Mouse (Mus musculus): Measurements from ENCODE around the gene Cdh13. TPM values are rescaled to one million over a fixed set of nuclear protein-coding genes. Genes with fewer than 3 reads are reported as not detected.
A peak's percentile ranks its signal among the peaks of the same experiment; 100 is the strongest.

Cdh13 gene
- total RNA-seq, 4 experiments from 2014 or later: 81.0 to 97.1 (median 86.4) TPM

DNA sequence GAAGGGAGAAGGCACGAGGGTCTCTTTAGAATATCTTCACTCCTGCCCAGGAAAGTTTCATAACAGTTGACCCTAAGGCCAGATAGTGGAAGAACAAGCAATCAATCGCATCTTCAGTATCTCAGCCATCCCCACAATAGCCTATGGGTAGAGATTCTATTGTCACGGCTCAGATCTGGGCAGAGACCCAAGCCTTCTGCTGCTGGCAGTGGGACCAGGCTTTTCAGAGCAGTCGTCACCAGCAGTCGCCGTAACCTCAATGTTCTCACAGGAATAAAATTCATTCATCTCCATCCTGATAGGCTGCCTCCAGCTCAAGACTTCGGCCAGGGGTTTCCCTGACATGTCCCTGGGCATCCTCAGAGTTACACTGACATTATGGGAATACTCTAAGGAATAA, 751.6 kb downstream of the Cdh13 start:
- DNase-seq (ENCODE audit: low spot score in 2 of 2): peak; percentile 21 to 52

- no peak for DNase-seq (ENCODE audit: low spot score in 2 of 2)
Observed at GRCm38 (mm10) chr8:119037571-119037970, 754.0 kb downstream of the Cdh13 start.

- no peak for DNase-seq (ENCODE audit: low spot score in 2 of 2)
Observed at GRCm38 (mm10) chr8:119039358-119039757, 755.8 kb downstream of the Cdh13 start.

DNA sequence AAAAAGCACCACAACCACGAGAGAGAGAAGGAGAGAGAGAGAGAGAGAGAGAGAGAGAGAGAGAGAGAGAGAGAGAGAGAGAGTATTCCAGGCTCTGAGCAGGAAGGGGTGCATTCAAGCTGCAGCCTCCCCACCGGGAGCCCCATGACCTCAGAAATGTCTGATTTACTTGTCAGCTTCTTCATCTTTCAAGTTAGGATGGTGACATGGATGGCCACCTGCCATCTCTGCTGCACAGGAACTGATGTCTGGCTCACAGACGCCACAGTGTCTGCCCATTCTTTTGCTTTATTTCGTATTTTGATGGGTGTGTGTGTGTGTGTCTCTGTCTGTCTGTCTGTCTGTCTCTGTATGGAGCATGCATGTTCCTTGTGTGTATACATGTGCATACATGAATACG, 774.3 kb downstream of the Cdh13 start:
- DNase-seq (ENCODE audit: low spot score in 2 of 2): no peak

- no peak for DNase-seq (ENCODE audit: low spot score in 2 of 2)
Observed at GRCm38 (mm10) chr8:119061671-119062070, 778.1 kb downstream of the Cdh13 start.

DNA sequence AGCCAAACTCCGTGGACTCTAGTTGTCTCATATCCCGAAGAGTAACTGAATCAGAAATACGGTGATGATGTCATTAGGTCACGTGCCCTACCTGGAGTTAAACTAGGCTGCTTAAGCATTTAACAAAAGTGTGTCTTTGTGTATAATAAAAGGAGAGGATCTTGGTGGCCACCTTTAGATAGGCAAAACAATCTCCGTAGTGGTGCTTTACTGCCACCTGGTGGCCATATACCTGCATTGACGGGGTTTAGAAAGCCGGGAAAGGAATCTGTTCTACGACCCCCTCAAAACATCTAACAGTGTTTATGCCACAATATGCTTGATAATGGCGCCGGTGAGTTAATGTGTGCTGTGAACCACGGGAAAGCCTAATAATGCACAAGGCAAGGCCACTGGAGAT, 781.0 kb downstream of the Cdh13 start:
- DNase-seq (ENCODE audit: low spot score in 2 of 2): peak in 1 of 2 experiments; percentile 43

DNA sequence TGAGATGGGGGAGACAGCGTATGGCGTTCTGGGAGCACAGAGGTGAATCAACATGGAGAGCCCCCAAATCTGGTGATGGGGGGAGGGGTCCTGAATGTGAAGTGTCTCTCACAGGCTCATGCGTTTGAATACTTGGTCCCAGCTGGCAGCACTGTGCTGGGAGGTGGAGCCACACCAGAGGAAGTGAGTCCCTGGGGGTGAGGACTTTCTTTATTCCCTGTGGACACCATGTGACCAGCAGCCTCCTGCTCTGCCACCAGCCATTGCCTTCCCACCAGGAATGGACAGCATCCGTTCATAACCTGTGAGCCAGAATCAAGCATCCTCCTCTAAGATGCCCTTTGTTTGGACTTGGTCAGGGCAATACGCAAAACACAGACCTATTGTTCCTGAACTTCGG, 788.8 kb downstream of the Cdh13 start:
- DNase-seq (ENCODE audit: low spot score in 2 of 2): no peak

DNA sequence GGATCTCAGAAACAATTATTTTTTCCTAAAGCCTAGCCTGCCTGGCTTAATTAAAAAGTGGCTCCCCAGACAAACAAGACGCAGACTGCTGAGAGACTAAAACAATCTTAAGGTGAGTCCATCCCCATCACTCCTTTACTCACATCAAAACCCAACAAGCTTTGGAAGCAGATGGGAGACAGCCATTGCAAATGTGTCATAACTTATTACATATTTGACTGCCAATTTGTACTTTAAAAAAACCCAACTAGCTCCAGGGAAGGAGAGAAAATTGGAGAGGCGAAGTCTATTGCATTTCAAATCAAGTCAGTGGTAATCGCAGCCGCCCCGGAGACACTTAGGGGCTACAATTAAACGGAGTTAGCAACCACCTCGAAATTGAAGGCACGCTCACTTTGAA, 801.5 kb downstream of the Cdh13 start:
- DNase-seq (ENCODE audit: low spot score in 2 of 2): no peak

DNA sequence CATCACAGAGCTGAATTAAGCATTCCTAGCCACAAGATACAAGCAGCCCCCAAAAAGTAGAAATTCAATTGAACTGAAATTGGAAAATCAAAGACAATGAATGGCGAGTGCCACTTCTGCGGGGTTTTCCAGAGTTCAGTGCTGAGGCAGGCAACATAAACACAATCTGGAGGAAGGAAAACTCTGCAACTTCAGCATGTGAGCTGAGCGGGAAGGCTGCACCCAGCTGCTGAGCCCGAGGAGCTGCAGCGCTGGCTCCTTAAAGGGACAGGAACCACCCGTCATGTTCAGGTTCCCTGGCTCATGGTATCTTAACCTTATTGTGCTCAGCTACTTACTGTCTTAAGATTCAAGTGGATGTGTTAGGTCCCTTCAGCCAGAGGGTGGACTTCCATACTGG, 814.7 kb downstream of the Cdh13 start:
- DNase-seq (ENCODE audit: low spot score in 2 of 2): no peak

GRCm38 (mm10) chr8:119102871-119103270, 819.3 kb downstream of the Cdh13 start:
- DNase-seq (ENCODE audit: low spot score in 2 of 2): no peak

- DNase-seq (ENCODE audit: low spot score in 2 of 2): no peak
Observed at GRCm38 (mm10) chr8:119109655-119110054, 826.1 kb downstream of the Cdh13 start.

GRCm38 (mm10) chr8:119112861-119113260, 829.3 kb downstream of the Cdh13 start:
- no peak for DNase-seq (ENCODE audit: low spot score in 2 of 2)

- DNase-seq (ENCODE audit: low spot score in 2 of 2): no peak
Observed at GRCm38 (mm10) chr8:119121236-119121635, 837.7 kb downstream of the Cdh13 start.

- no peak for DNase-seq (ENCODE audit: low spot score in 2 of 2)
Observed at GRCm38 (mm10) chr8:119127841-119128240, 844.3 kb downstream of the Cdh13 start.

- DNase-seq (ENCODE audit: low spot score in 2 of 2): no peak
Observed at GRCm38 (mm10) chr8:119128266-119128665, 844.7 kb downstream of the Cdh13 start.

DNA sequence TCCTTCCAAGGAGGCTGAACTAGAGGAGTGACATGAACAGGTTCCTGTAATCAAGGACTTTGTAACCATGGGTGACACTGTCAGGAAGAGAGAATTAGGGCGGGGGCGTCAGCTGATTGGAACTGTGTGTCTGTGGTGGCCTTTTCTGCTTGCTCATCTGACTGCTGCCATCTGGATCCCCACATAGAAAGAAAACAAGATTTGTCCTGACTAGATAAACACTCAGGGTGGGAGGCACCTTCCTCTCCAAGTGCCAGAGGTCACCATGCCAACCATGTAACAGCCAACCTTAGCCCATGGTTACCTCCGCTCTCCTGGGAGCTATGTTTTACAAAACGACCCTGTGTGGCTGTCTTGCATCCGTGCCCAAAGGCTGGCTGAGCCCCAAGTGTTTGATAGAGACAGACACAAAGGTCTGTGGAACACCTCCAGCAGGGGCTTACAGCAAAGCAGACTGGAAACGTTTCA, 873.0 kb downstream of the Cdh13 start:
- no peak for DNase-seq (ENCODE audit: low spot score in 2 of 2)

DNA sequence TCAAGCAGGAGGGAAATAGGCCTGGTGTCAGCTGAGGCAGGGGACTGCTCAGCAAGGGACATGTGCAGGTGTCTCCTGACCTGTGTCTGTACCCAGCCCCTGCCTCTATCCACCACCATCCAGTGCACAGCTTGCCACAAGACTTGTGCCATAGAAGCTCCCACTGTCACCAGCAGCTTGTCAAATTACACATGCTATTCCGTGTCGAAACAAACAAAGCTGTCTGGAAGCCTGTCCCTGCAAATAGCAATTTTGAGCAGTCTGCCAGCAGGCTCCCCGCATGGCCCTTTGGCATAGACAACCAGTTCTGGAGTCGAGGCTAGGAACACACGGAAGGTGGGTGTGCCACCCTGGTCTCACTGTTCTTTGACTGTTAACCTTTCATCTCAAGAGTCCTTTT, 875.1 kb downstream of the Cdh13 start:
- DNase-seq (ENCODE audit: low spot score in 2 of 2): no peak

GRCm38 (mm10) chr8:119159794-119160193, 876.3 kb downstream of the Cdh13 start:
- no peak for DNase-seq (ENCODE audit: low spot score in 2 of 2)

DNA sequence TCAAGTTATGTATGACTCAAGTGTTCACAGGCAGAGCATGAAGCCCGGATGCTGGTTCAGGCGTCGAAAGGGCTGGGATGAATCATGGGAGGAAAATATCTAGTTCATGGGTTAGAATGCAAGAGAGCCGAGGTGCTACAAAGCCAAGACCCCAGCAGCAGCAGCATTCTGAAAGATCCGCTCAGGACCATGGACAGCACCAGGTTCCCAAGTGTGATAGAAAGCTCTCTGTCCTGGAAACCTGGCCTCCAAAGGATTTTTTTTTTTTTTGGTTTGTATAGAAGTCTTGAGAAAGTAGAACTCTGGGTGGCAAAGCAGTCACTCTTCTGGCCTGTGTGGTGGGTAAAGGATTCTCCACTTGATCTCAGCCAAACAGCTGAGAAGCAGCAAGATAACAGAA, 880.5 kb downstream of the Cdh13 start:
- DNase-seq (ENCODE audit: low spot score in 2 of 2): no peak

- no peak for DNase-seq (ENCODE audit: low spot score in 2 of 2)
Observed at GRCm38 (mm10) chr8:119177226-119177935, 893.8 kb downstream of the Cdh13 start.

DNA sequence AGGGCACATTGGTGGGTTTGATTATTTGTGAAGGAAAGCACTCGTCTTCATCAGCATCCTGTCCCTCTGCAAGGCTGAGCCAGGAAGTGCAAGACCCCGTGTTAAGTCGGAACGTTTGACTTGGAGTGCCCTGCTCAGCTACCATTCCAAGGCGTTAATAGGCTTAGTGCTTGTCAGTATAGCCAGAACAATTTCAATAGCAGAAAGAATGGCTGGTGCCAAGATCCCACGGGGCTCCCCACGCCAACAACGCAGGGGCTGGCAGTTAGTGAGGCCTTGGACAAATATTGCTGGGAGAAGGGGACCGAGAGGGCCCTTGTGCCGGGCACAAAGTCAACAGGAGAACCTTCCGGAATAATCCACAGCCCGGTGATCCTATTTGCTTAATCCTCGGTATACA, 897.1 kb downstream of the Cdh13 start:
- no peak for DNase-seq (ENCODE audit: low spot score in 2 of 2)

GRCm38 (mm10) chr8:119195695-119196094, 912.2 kb downstream of the Cdh13 start:
- no peak for DNase-seq (ENCODE audit: low spot score in 2 of 2)

DNA sequence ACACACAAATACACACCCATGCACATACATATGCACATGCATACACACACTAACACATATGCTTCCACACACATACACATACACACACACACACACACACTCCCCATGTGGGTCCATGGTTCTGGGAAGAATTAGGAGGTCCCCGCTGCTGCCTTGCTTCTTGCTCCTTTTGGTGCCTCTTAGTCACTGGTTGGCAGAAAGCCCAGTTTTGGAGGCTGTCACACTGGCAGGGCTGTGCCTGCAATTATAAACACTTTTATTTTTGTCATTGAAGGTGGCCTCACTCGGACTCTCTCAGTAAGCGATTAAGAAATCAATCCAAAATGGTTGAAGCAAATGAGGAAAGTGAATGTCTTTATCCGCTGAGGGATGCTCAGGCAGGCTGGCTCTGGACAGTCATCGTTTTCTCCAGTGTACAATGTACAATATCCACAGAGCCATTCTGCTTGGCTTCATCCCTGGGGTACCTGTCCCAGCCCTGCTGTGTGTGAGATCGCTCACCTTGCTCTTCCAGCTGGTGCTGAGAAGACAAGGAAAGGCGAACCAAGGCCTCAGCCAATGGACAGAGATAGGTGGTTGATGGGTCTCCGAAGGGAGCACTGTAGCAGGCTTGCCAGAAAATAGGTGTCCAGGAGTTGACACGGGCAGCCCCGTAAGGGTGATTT, 913.1 kb downstream of the Cdh13 start:
- DNase-seq (ENCODE audit: low spot score in 2 of 2): peak; percentile 24 to 75
